25 mouse cellular contexts compared by ENCODE assay signal in genomic region chrX:9652806-9653205, GRCm38 (mm10). TPM values are rescaled to one million over a fixed set of nuclear protein-coding genes. Genes with fewer than 3 reads are reported as not detected.
DNase-seq lines count a peak whose midpoint lies in the region; ATAC-seq and TF ChIP-seq lines count a peak whose summit lies in the region.
"Had no signal": no experiment of that assay in that cellular context is flagged by ENCODE, and none has a peak within 500 bp of the region (broad histone marks: within the 10 kb centered on the region; RNA-seq: fewer than 3 reads in every experiment).

No protein-coding gene starts in this region.

- no peaks in the 10 kb centered on the region for H3K9me3 ChIP-seq in forebrain, postnatal 0 days (ENCODE audit: low read length)
- H3K9me3 ChIP-seq in forebrain, embryonic 10.5 days: no peaks in the 10 kb centered on the region
- no peaks in the 10 kb centered on the region for H3K9me3 ChIP-seq in lung, embryonic 14.5 days (ENCODE audit: low read depth, low read length)
- no peaks in the 10 kb centered on the region for H3K9me3 ChIP-seq in stomach, postnatal 0 days (ENCODE audit: control insufficient read depth, low read length)
- H3K9me3 ChIP-seq: embryonic facial prominence, embryonic 15.5 days; forebrain, embryonic 13.5 days; heart, embryonic 15.5 days; limb, embryonic 12.5 days; liver, embryonic 13.5 days; neural tube, embryonic 13.5 days had no signal

- 0 out of 2 replicates have a peak, but pooled peaks cover 2% of the 10 kb centered on the region for H3K36me3 ChIP-seq in forebrain, postnatal 0 days (ENCODE audit: insufficient read depth)
- no peaks in the 10 kb centered on the region for H3K36me3 ChIP-seq in forebrain, embryonic 10.5 days (replicated peaks)
- H3K36me3 ChIP-seq in lung, embryonic 14.5 days (ENCODE audit: insufficient read depth): no peaks in the 10 kb centered on the region
- no peaks in the 10 kb centered on the region for H3K36me3 ChIP-seq in stomach, postnatal 0 days (ENCODE audit: control insufficient read depth, insufficient read depth, low read length)
- H3K36me3 ChIP-seq: embryonic facial prominence, embryonic 15.5 days; heart, embryonic 15.5 days; limb, embryonic 12.5 days; liver, embryonic 13.5 days; neural tube, embryonic 13.5 days had no signal

- H3K27me3 ChIP-seq in forebrain, postnatal 0 days (ENCODE audit: insufficient read depth, low read length): no peaks in the 10 kb centered on the region
- no peaks in the 10 kb centered on the region for H3K27me3 ChIP-seq in forebrain, embryonic 10.5 days (ENCODE audit: poor library complexity, severe bottlenecking)
- H3K27me3 ChIP-seq in lung, embryonic 14.5 days (ENCODE audit: insufficient read depth, low read length): no peaks in the 10 kb centered on the region
- H3K27me3 ChIP-seq in stomach, postnatal 0 days (ENCODE audit: control insufficient read depth, insufficient read depth, low read length): no peaks in the 10 kb centered on the region
- H3K27me3 ChIP-seq: embryonic facial prominence, embryonic 15.5 days; forebrain, embryonic 13.5 days; heart, embryonic 15.5 days; limb, embryonic 12.5 days; liver, embryonic 13.5 days; neural tube, embryonic 13.5 days had no signal

- 43% methylated on average over 3 of the region's 3 CpGs for WGBS in forebrain, postnatal 0 days
- WGBS in forebrain, embryonic 10.5 days: 63% methylated on average over 3 of the region's 3 CpGs
- WGBS in lung, embryonic 14.5 days: 56% methylated on average over 3 of the region's 3 CpGs
- WGBS in stomach, postnatal 0 days: 57% methylated on average over 3 of the region's 3 CpGs

- no peak for ATAC-seq in forebrain, postnatal 0 days
- ATAC-seq in lung, embryonic 14.5 days (ENCODE audit: insufficient read depth): no peak
- ATAC-seq in stomach, postnatal 0 days (ENCODE audit: low FRiP score, low TSS enrichment): no peak
- ATAC-seq: activated CD4-positive, CD25-positive, alpha-beta regulatory T cell, adult 4 months; forebrain, embryonic 13.5 days; lung, postnatal 0 days; Patski had no signal

- no peak overlapping the region for H3K9ac ChIP-seq in forebrain, postnatal 0 days
- H3K9ac ChIP-seq in lung, embryonic 14.5 days: no peak overlapping the region
- no peak overlapping the region for H3K9ac ChIP-seq in stomach, postnatal 0 days (ENCODE audit: low read length)
- H3K9ac ChIP-seq: embryonic facial prominence, embryonic 15.5 days; forebrain, embryonic 13.5 days; heart, embryonic 15.5 days; limb, embryonic 12.5 days; liver, embryonic 13.5 days; neural tube, embryonic 13.5 days had no signal

- no peak for TF ChIP-seq EP300 in stomach, postnatal 0 days (optimal IDR thresholded peaks at IDR 0.05)

- no peak for TF ChIP-seq POLR2A in brain, embryonic 14.5 days (IDR thresholded peaks at IDR 0.05; ENCODE audit: borderline replicate concordance, extremely low read depth, insufficient read depth, insufficient read length, poor library complexity, severe bottlenecking)
- no peak for TF ChIP-seq POLR2A in embryonic fibroblast, embryonic 13.5 days (IDR thresholded peaks at IDR 0.05; ENCODE audit: low read depth, low read length)

- no peak overlapping the region for H3K27ac ChIP-seq in forebrain, postnatal 0 days (ENCODE audit: low read depth, low read length)
- no peak overlapping the region for H3K27ac ChIP-seq in forebrain, embryonic 10.5 days
- no peak overlapping the region for H3K27ac ChIP-seq in lung, embryonic 14.5 days (ENCODE audit: low read depth)
- peak overlapping the region; percentile 62; the same call in 1 of the 2 replicates for H3K27ac ChIP-seq in embryonic fibroblast, embryonic 13.5 days (ENCODE audit: insufficient read depth, low read length)
- H3K27ac ChIP-seq in stomach, postnatal 0 days (replicated peaks): no peak overlapping the region
- H3K27ac ChIP-seq: embryonic facial prominence, embryonic 15.5 days; forebrain, embryonic 13.5 days; gastrocnemius, adult 2 months; heart, adult 2 months; heart, embryonic 15.5 days; left cerebral cortex, adult 2 months; limb, embryonic 12.5 days; liver, embryonic 13.5 days; neural tube, embryonic 13.5 days had no signal

- no peaks in the 10 kb centered on the region for H3K4me1 ChIP-seq in forebrain, postnatal 0 days (ENCODE audit: insufficient read depth)
- no peaks in the 10 kb centered on the region for H3K4me1 ChIP-seq in forebrain, embryonic 10.5 days
- no peaks in the 10 kb centered on the region for H3K4me1 ChIP-seq in lung, embryonic 14.5 days (ENCODE audit: insufficient read depth)
- peaks cover 2% of the 10 kb centered on the region; the same call in 1 of the 2 replicates for H3K4me1 ChIP-seq in embryonic fibroblast, embryonic 13.5 days (ENCODE audit: control insufficient read depth, insufficient read depth, low read length)
- H3K4me1 ChIP-seq in stomach, postnatal 0 days (replicated peaks; ENCODE audit: control insufficient read depth, insufficient read depth): no peaks in the 10 kb centered on the region
- H3K4me1 ChIP-seq: embryonic facial prominence, embryonic 15.5 days; forebrain, embryonic 13.5 days; heart, embryonic 15.5 days; limb, embryonic 12.5 days; liver, embryonic 13.5 days; neural tube, embryonic 13.5 days had no signal

- no peak overlapping the region for H3K4me3 ChIP-seq in forebrain, postnatal 0 days (ENCODE audit: low read depth, low read length)
- no peak overlapping the region for H3K4me3 ChIP-seq in forebrain, embryonic 10.5 days
- H3K4me3 ChIP-seq in lung, embryonic 14.5 days (ENCODE audit: low read depth, low read length): no peak overlapping the region
- H3K4me3 ChIP-seq in embryonic fibroblast, embryonic 13.5 days (ENCODE audit: insufficient read depth, low read length): no peak overlapping the region
- H3K4me3 ChIP-seq in stomach, postnatal 0 days (ENCODE audit: low read depth, low read length): no peak overlapping the region
- H3K4me3 ChIP-seq: embryonic facial prominence, embryonic 15.5 days; forebrain, embryonic 13.5 days; gastrocnemius, adult 2 months; heart, adult 2 months; heart, embryonic 15.5 days; left cerebral cortex, adult 2 months; limb, embryonic 12.5 days; liver, embryonic 13.5 days; neural tube, embryonic 13.5 days had no signal

- TF ChIP-seq CTCF in forebrain, postnatal 0 days (IDR thresholded peaks at IDR 0.05; ENCODE audit: low read depth): no peak
- no peak for TF ChIP-seq CTCF in lung, embryonic 14.5 days (IDR thresholded peaks at IDR 0.05; ENCODE audit: low read depth)
- TF ChIP-seq CTCF in brain, embryonic 14.5 days (IDR thresholded peaks at IDR 0.05; ENCODE audit: borderline replicate concordance, extremely low read depth, insufficient read depth, insufficient read length): no peak
- no peak for TF ChIP-seq CTCF in embryonic fibroblast, embryonic 13.5 days (IDR thresholded peaks at IDR 0.05; ENCODE audit: borderline replicate concordance, insufficient read depth, low read length)
- no peak for TF ChIP-seq CTCF in stomach, postnatal 0 days (IDR thresholded peaks at IDR 0.05; ENCODE audit: low read depth)

- H3K4me2 ChIP-seq in forebrain, postnatal 0 days (ENCODE audit: low read depth): no peak overlapping the region
- H3K4me2 ChIP-seq in lung, embryonic 14.5 days: no peak overlapping the region
- H3K4me2 ChIP-seq in stomach, postnatal 0 days (replicated peaks; ENCODE audit: low read depth): no peak overlapping the region
- H3K4me2 ChIP-seq: embryonic facial prominence, embryonic 15.5 days; forebrain, embryonic 13.5 days; heart, embryonic 15.5 days; limb, embryonic 12.5 days; liver, embryonic 13.5 days; neural tube, embryonic 13.5 days had no signal

- DNase-seq in forebrain, postnatal 0 days: peak; percentile 1
- DNase-seq in forebrain, embryonic 10.5 days (ENCODE audit: extremely low spot score, low spot score): no peak
- DNase-seq in lung, embryonic 14.5 days: peak; percentile 2
- DNase-seq in lung, postnatal 36 days: no peak
- peak; percentile 51 for DNase-seq in brain, embryonic 14.5 days (ENCODE audit: low read depth)
- no peak for DNase-seq in stomach, postnatal 0 days (ENCODE audit: low spot score)
- DNase-seq: adrenal gland, postnatal 25 days; B cell, adult 2 months; embryo, embryonic 11 days; gastrocnemius, adult 2 months; kidney, postnatal 10 days; liver, embryonic 13.5 days; right cerebral cortex, postnatal 25 days; thymus, postnatal 25 days had no signal

RNA-seq across cellular contexts. Expression of gene Dynlt3, which starts 10.0 kb away (rescaled TPM):
- 69.4 and 69.9 TPM in 2 replicates for total RNA-seq in forebrain, postnatal 0 days (2014; rRNA removed)
- polyA plus RNA-seq in forebrain, postnatal 0 days (2015; fragmentation: Nextera tagmentation; extraction: Ambion mirVana): 74.4 and 76.5 TPM in 2 replicates
- polyA plus RNA-seq in forebrain, embryonic 10.5 days (2016; fragmentation: Nextera tagmentation; extraction: Ambion mirVana): 20.2 and 22.1 TPM in 2 replicates
- polyA plus RNA-seq in lung, embryonic 14.5 days (2014; fragmentation: Nextera tagmentation; extraction: Ambion mirVana): 47.4 and 54.5 TPM in 2 replicates
- 25.0 and 29.2 TPM in 2 replicates for polyA plus RNA-seq in brain, embryonic 14.5 days (2012; rRNA removed)
- polyA plus RNA-seq in embryonic fibroblast, embryonic 13.5 days (2011; ENCODE audit: insufficient read length, low read depth, missing spikeins): 133 and 177 TPM in 2 replicates
- polyA plus RNA-seq in stomach, postnatal 0 days (2015; fragmentation: Nextera tagmentation; extraction: Ambion mirVana): 98.7 and 104 TPM in 2 replicates

Comparison
In these comparisons a context has a peak if more than half of its experiments do, and no peak if none do; other contexts are left out.
1. DNase-seq: peak in forebrain, postnatal 0 days (single experiment), lung, embryonic 14.5 days (single experiment) and brain, embryonic 14.5 days (single experiment); none in forebrain, embryonic 10.5 days (single experiment), lung, postnatal 36 days (single experiment) and stomach, postnatal 0 days (single experiment).